In genomic region chr4:87017464-87017863, GRCm38 (mm10) we compare ENCODE assay signal across 19 mouse cellular contexts.
DNase-seq lines count a peak whose midpoint lies in the region; TF ChIP-seq lines count a peak whose summit lies in the region.
"Had no signal": no experiment of that assay in that cellular context is flagged by ENCODE, and none has a peak within 500 bp of the region (broad histone marks: within the 10 kb centered on the region; RNA-seq: fewer than 3 reads in every experiment).

No protein-coding gene starts in this region.

- DNase-seq in layer of hippocampus, adult 2 months (ENCODE audit: low spot score in 2 of 2): no peak
- no peak for DNase-seq in layer of hippocampus, postnatal 36 days
- DNase-seq in left cerebral cortex, postnatal 4 days: peak; percentile 48
- no peak for DNase-seq in left cerebral cortex, adult 9 months (ENCODE audit: low spot score in 2 of 2)
- DNase-seq in brain, adult 2 months (ENCODE audit: low read depth, low spot score): peak; percentile 54
- no peak for DNase-seq in embryo, embryonic 10.5 days (ENCODE audit: low spot score)
- DNase-seq: adrenal gland, adult 2 months; adrenal gland, postnatal 10 days; adrenal gland, postnatal 25 days; cerebellum, adult 11-12 months; cerebellum, adult 2 months; cerebellum, adult 9-10 months; cerebellum, postnatal 25 days; embryo, embryonic 11 days had no signal

- TF ChIP-seq CTCF in layer of hippocampus, adult 2 months (conservative IDR thresholded peaks at IDR 0.05): no peak

- peak overlapping the region; percentile 85 for H3K27ac ChIP-seq in layer of hippocampus, adult 2 months
- H3K27ac ChIP-seq: embryonic facial prominence, embryonic 13.5 days; embryonic facial prominence, embryonic 15.5 days; forebrain, embryonic 10.5 days; forebrain, embryonic 12.5 days had no signal

- intact Hi-C loops in left cerebral cortex, postnatal 4 days (cut with DNase I): no loop called here

- no peak overlapping the region for H3K4me3 ChIP-seq in layer of hippocampus, adult 2 months
- H3K4me3 ChIP-seq: embryonic facial prominence, embryonic 13.5 days; embryonic facial prominence, embryonic 15.5 days; erythroblast, embryonic 14.5 days; forebrain, embryonic 10.5 days; forebrain, embryonic 12.5 days had no signal

Comparison
In these comparisons a context has a peak if more than half of its experiments do, and no peak if none do; other contexts are left out.
1. DNase-seq: peak in left cerebral cortex, postnatal 4 days (single experiment) and brain, adult 2 months (single experiment); none in layer of hippocampus, adult 2 months (0 of 2), layer of hippocampus, postnatal 36 days (0 of 2), left cerebral cortex, adult 9 months (0 of 2) and embryo, embryonic 10.5 days (single experiment).